Mouse (Mus musculus) fibroblast of lung, adult 2 months (primary cell): ENCODE measurements at regions not wholly inside any gene's neighbourhood (a gene's known extent, or its start where the extent isn't known, plus 50 kb on each side); places are given as distances from the start of the nearest gene placed in this dataset.

ENCODE experiments used
- DNase-seq: peaks from one replicate; pipeline ENCODE4 v3.0.0-alpha.2; 2011; ENCODE audit warnings: low read depth

GRCm38 (mm10) chr2:57909706-57910105 is 88.0 kb upstream of the Galnt5 start:
- no peak for DNase-seq

- no peak for DNase-seq
Observed at GRCm38 (mm10) chr2:57916375-57917023, 81.2 kb upstream of the Galnt5 start.

- no peak for DNase-seq
Observed at GRCm38 (mm10) chr2:57917721-57918120, 80.0 kb upstream of the Galnt5 start.

- DNase-seq, result peak; percentile 65
Observed at GRCm38 (mm10) chr2:57919102-57919731, 78.5 kb upstream of the Galnt5 start.

GRCm38 (mm10) chr2:57934062-57934822 is 63.4 kb upstream of the Galnt5 start:
- no peak for DNase-seq
